Mouse (Mus musculus): ENCODE results near the gene Prph.

The Prph gene

GRCm38 (mm10) chr15:99099984-99100383 lies 45.0 kb downstream of the Prph start:
- DNase-seq, result no peak

GRCm38 (mm10) chr15:99105238-99105637 lies 50.3 kb downstream of the Prph start:
- DNase-seq, result no peak

GRCm38 (mm10) chr15:99107866-99108265 lies 52.9 kb downstream of the Prph start:
- DNase-seq, result no peak

Data from cerebellum, adult 9-10 months (tissue).